In genomic region chr1:127530849-127531580, GRCm38 (mm10) we compare ENCODE assay signal across 9 mouse cellular contexts.
DNase-seq lines count a peak whose midpoint lies in the region; ATAC-seq lines count a peak whose summit lies in the region.
"Had no signal": no experiment of that assay in that cellular context is flagged by ENCODE, and none has a peak within 500 bp of the region (broad histone marks: within the 10 kb centered on the region; RNA-seq: fewer than 3 reads in every experiment).

No protein-coding gene starts in this region.

- no peak overlapping the region for H3K9ac ChIP-seq in intestine, embryonic 15.5 days
- no peak overlapping the region for H3K9ac ChIP-seq in neural tube, embryonic 11.5 days (ENCODE audit: low read length)
- H3K9ac ChIP-seq: liver, embryonic 14.5 days had no signal

- no peak overlapping the region for H3K27ac ChIP-seq in intestine, embryonic 15.5 days
- peak overlapping the region; percentile 21; the same call in 1 of the 2 replicates for H3K27ac ChIP-seq in neural tube, embryonic 11.5 days (ENCODE audit: low read depth, low read length)
- H3K27ac ChIP-seq in heart, embryonic 10.5 days, result no peak overlapping the region
- H3K27ac ChIP-seq: liver, embryonic 14.5 days had no signal

- no peaks in the 10 kb centered on the region for H3K36me3 ChIP-seq in intestine, embryonic 15.5 days
- no peaks in the 10 kb centered on the region for H3K36me3 ChIP-seq in neural tube, embryonic 11.5 days (ENCODE audit: control insufficient read depth, insufficient read depth, low read length)
- H3K36me3 ChIP-seq in heart, embryonic 10.5 days, result no peaks in the 10 kb centered on the region

- DNase-seq in kidney, postnatal 10 days, result peak; percentile 18
- DNase-seq in kidney, adult 18-20 months, result no peak
- DNase-seq in embryo, embryonic 11 days, result peak; percentile 72
- DNase-seq in neural tube, embryonic 11.5 days (ENCODE audit: low spot score), result peak; percentile 78
- DNase-seq in heart, embryonic 10.5 days (ENCODE audit: low spot score), result no peak
- DNase-seq in gastrocnemius, adult 18-20 months (ENCODE audit: low spot score), result no peak
- no peak for DNase-seq in heart, adult 9 months (ENCODE audit: low spot score in 2 of 2)

- H3K27me3 ChIP-seq in intestine, embryonic 15.5 days (replicated peaks), result no peaks in the 10 kb centered on the region
- H3K27me3 ChIP-seq in neural tube, embryonic 11.5 days (ENCODE audit: control insufficient read depth, insufficient read depth, low read length), result peaks cover 71% of the 10 kb centered on the region
- H3K27me3 ChIP-seq in heart, embryonic 10.5 days (ENCODE audit: insufficient read depth, poor library complexity, severe bottlenecking), result no peaks in the 10 kb centered on the region

- H3K4me2 ChIP-seq in intestine, embryonic 15.5 days (replicated peaks), result peak overlapping the region; percentile 4; the same call in 1 of the 2 replicates
- H3K4me2 ChIP-seq in neural tube, embryonic 11.5 days (ENCODE audit: low read depth), result no peak overlapping the region

- H3K9me3 ChIP-seq in intestine, embryonic 15.5 days, result no peaks in the 10 kb centered on the region
- H3K9me3 ChIP-seq in neural tube, embryonic 11.5 days (ENCODE audit: control insufficient read depth, low read length), result no peaks in the 10 kb centered on the region
- H3K9me3 ChIP-seq in heart, embryonic 10.5 days, result no peaks in the 10 kb centered on the region

- 24% methylated on average over 14 of the region's 14 CpGs for WGBS in intestine, embryonic 15.5 days
- 23% methylated on average over 14 of the region's 14 CpGs for WGBS in neural tube, embryonic 11.5 days
- 48% methylated on average over 14 of the region's 14 CpGs for WGBS in heart, embryonic 10.5 days

- peak; percentile 59 for ATAC-seq in intestine, embryonic 15.5 days
- peak; percentile 95 for ATAC-seq in neural tube, embryonic 11.5 days (ENCODE audit: insufficient read depth, low FRiP score, low TSS enrichment)

- no peaks in the 10 kb centered on the region for H3K4me1 ChIP-seq in intestine, embryonic 15.5 days (replicated peaks)
- H3K4me1 ChIP-seq in neural tube, embryonic 11.5 days (ENCODE audit: control insufficient read depth, insufficient read depth, low read length), result peaks cover 5% of the 10 kb centered on the region; the same call in 1 of the 2 replicates
- H3K4me1 ChIP-seq in heart, embryonic 10.5 days, result no peaks in the 10 kb centered on the region

- no peak overlapping the region for H3K4me3 ChIP-seq in intestine, embryonic 15.5 days (replicated peaks)
- no peak overlapping the region for H3K4me3 ChIP-seq in neural tube, embryonic 11.5 days (ENCODE audit: low read depth, low read length)
- H3K4me3 ChIP-seq in heart, embryonic 10.5 days, result no peak overlapping the region

Comparison
In these comparisons a context has a peak if more than half of its experiments do, and no peak if none do; other contexts are left out.
1. DNase-seq: peak in kidney, postnatal 10 days (single experiment), embryo, embryonic 11 days (single experiment) and neural tube, embryonic 11.5 days (single experiment); none in kidney, adult 18-20 months (single experiment), heart, embryonic 10.5 days (single experiment), gastrocnemius, adult 18-20 months (single experiment) and heart, adult 9 months (0 of 2).